Mouse (Mus musculus) ES-E14 (cell line): Measurements from ENCODE around the gene Evi5.

ENCODE experiments used
- CHD2 ChIP-seq: IDR thresholded peaks from 2 replicates; pipeline ENCODE4 v1.6.1; 2014; ENCODE audit warnings: mild to moderate bottlenecking, low read depth, low read length, inconsistent platforms
- MAFK ChIP-seq: IDR thresholded peaks from 2 replicates; pipeline ENCODE4 v1.6.1; 2014; ENCODE audit warnings: mild to moderate bottlenecking, low read depth, low read length, inconsistent platforms; ENCODE audit not compliant: insufficient read depth

- TF ChIP-seq MAFK = no peak
- no peak for TF ChIP-seq CHD2
These were observed 92.5 kb downstream of the Evi5 start for GRCm38 (mm10) chr5:107782360-107782759.
